In genomic region chr14:11917225-11917624, GRCm38 (mm10) we compare ENCODE assay signal across 22 mouse cellular contexts.
"Had no signal": no experiment of that assay in that cellular context is flagged by ENCODE, and none has a peak within 500 bp of the region (broad histone marks: within the 10 kb centered on the region; RNA-seq: fewer than 3 reads in every experiment).

No protein-coding gene starts in this region.

- DNase-seq: liver, postnatal 0 days; lung, adult 2 months; lung, postnatal 14 days; lung, postnatal 36 days; midbrain, embryonic 14.5 days; retina, postnatal 1 day; right cerebral cortex, adult 18-20 months; right cerebral cortex, postnatal 25 days; right cerebral cortex, postnatal 4 days; spleen, adult 18-20 months; thymus, adult 18-20 months; thymus, postnatal 14 days; thymus, postnatal 36 days had no signal

- H3K9me3 ChIP-seq: lung, embryonic 15.5 days; midbrain, embryonic 12.5 days; neural tube, embryonic 13.5 days; neural tube, embryonic 15.5 days had no signal

- ATAC-seq: liver, postnatal 0 days; lung, postnatal 0 days; midbrain, embryonic 16.5 days had no signal

- H3K9ac ChIP-seq: liver, postnatal 0 days; lung, embryonic 15.5 days; midbrain, embryonic 12.5 days; neural tube, embryonic 13.5 days; neural tube, embryonic 15.5 days had no signal

- H3K4me1 ChIP-seq: lung, embryonic 15.5 days; megakaryocyte, embryonic 14.5 days; midbrain, embryonic 12.5 days; neural tube, embryonic 15.5 days had no signal

- H3K36me3 ChIP-seq: lung, embryonic 15.5 days; midbrain, embryonic 12.5 days; neural tube, embryonic 13.5 days; neural tube, embryonic 15.5 days had no signal

- H3K4me2 ChIP-seq: lung, embryonic 15.5 days; midbrain, embryonic 12.5 days; neural tube, embryonic 13.5 days; neural tube, embryonic 15.5 days had no signal

- H3K27me3 ChIP-seq: lung, embryonic 15.5 days; megakaryocyte, embryonic 14.5 days; midbrain, embryonic 12.5 days; neural tube, embryonic 13.5 days; neural tube, embryonic 15.5 days had no signal

- H3K4me3 ChIP-seq: lung, embryonic 15.5 days; megakaryocyte, embryonic 14.5 days; midbrain, embryonic 12.5 days; myocyte; neural tube, embryonic 13.5 days; neural tube, embryonic 15.5 days had no signal

- H3K27ac ChIP-seq: lung, embryonic 15.5 days; macrophage; midbrain, embryonic 12.5 days; neural tube, embryonic 13.5 days; neural tube, embryonic 15.5 days had no signal
